Mouse (Mus musculus) lung, postnatal 25 days (tissue): ENCODE results near the gene Cuedc2.

Experiments used
- DNase-seq: peaks from one replicate; pipeline ENCODE4 v3.0.0; 2022; ENCODE audit warnings: low spot score

Gene Cuedc2

GRCm38 (mm10) chr19:46321101-46321943 is 17.2 kb downstream of the Cuedc2 start:
- no peak for DNase-seq

DNA sequence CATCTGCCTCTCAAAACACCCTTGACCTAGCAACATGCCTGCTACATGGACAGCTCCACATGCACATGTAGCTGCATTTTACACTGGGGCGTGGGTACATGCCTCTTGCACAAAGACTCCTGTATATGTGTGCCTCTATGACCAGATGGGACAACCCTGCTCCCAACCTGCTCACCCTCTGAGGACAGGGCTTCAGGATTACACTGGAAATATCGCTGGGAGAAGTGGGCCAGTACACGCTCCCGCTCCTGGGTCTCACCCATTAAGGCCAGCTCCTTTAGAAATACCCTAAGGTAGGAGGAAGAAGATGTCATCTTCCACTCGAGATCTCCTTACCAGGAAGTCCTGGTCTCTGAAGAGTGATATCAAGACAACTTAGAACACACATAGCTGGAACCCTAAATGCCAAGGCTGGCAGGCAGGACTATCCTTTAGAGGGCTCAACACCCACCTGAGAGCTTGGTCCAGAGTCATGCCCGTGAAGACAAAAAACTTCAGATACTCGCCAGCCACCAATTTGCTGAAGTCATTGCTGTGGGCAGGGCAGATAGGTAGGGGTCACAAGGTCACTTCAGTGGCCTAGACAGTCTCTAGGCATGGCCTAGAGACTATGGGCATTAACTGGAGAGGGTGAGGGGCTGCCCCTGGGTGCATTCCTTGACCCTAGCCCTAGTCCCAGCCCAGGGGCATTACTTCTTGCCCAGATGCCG is 18.3 kb downstream of the Cuedc2 start:
- DNase-seq = no peak

DNA sequence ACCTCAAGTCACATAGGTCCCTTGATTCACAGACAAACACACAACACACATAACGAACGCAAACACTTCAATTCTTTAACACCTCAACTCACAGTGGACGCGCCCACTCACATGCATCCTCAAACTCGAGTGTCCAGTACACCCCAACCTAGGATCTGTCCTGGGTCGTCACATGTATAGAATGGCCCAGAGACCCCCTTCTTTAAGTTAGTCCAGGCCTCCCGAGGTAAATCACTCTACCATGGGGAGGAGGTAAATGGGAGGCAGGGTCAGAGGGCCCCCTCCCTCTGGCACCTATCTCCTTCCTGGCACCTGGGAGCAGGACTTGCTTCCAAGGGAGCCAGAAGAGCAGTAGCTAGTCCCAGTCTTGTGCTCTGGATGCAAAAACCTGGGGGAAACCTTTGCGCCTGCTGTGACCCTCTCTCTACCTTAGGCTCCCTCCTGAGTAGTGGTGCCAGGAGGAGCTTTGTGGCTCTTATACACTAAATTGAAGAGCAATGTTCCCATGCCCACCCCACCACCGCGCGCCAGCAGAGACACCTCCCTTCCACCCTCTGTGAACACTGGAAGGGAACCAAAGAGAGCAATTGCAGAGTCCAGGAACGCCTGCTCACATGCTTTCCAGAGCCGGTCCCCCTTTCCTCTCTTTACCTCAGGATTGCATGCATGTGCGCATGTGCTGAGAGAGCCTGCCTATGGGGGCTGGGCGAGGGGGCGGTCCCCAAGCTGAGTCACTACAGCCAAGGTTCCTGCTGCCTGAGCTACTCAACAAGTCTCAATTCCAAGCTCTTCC is 19.7 kb downstream of the Cuedc2 start:
- peak; percentile 56 for DNase-seq

DNA sequence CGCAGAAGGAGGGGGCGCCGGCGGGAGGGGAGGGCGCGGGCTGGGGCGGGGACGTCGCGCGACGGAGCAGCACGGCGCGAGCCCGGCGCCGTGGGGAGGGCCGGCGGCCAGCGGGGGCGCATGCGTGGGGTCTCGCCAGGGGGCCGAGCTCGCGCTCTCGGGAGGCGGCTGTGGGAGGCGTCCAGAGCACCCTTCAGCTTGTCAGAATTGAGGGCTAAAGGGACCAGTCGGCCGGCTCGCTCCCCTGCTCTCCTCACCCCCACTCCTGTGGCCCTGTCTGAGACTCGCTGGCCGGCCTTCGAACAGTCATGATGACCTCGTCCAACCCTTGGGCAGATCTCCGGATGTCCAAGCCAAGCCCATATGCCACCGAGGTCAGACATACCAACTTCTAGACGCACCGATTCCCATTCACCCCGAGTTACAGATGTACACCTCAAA is 20.5 kb downstream of the Cuedc2 start:
- no peak for DNase-seq

DNA sequence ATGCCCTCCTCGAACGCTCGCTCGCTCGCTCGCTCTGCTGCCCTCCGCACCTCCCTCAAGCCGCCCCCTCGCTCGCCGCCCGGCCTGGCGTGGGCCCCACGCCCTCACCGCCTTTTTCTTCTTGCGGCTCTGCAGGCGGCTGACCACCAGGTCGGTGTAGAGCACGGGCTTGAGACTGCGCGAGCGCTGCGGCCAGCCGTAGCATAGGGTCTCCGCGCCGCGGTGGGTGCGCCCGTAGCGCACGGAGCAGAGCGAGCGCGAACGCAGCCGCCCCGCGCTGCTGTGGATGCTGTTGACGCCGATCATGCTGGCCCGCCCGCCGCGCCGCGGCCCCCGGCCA is 21.0 kb downstream of the Cuedc2 start:
- DNase-seq = no peak

GRCm38 (mm10) chr19:46316846-46317545 is 21.5 kb downstream of the Cuedc2 start:
- no peak for DNase-seq

DNA sequence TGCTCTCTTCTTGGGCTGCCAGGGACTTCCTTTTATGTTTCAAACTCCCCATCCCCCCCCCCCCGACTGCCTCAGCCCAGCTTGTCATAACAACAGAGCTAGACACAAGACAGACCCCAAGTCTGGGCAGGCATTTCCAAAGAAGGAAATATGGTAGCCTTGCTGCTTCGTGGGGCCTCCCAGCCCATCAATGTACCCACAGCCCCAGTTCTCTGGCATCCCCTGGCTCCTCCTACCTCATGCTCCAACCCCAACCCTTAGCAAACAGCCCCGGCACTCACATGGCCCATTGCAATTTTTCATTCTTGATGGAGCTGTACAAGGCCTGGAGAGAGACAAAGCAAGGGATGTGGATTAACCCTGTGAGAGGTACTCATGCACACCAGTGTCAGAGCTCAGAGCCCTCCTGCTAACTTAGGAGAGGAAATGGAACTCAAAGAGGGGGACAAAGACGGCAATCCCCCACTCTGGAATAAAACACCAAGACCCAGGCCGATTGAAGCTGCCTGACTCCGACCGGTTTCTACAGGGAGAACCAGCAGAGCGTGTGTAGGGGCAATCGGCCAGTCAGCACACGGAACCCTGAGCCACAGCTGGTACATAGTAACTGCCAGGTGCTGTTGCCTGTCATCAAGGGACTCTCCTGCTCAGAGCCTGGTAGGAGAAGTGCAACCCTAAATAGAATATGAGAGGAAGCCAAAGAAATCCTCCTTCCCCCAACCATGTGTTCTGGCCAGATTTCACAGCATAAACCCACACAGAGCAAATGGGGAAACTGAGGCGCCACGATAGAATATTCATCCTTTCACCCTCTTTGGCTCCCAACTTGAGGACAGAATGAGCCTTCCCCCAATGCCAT is 22.5 kb downstream of the Cuedc2 start:
- no peak for DNase-seq

DNA sequence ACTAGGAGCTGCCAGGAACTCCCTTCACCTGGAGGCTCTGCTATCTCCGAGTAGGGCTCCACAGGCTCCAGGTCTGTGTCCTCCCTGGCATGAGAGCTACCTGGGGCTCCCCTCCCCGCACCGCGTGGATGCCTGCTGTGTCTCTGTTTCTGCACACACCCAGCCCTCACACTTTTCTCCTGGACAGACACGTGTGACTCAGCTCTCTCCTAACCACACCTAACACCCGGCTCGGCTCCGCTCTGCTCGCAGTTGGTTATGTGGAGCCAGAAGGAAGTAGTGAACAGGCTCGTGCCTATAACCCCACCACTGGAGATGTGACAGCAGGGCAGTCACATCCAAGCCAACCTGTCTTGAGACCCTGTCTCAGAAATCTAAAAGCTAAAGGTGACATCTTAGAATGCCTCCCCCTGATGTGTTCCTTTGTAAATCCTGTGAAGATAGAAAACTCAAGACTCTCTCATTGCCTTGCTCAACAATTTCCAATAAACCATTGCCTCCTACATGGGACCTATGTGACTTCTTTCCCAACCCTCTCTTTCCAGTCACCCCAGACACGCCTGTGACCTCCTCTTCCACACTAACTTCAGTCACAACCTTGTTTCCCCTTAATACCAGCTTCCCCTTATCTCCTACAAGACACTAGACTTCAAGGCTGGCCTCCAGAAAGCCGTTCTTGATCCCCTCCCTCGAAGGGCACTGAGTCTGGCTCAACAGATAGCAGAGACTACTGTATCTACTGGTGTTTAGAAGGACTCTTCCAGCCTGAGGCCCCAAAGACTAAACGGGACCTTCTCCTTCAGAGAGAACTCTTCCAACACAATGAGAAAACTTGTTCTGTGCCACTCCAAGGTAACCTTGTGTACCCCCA is 23.4 kb downstream of the Cuedc2 start:
- no peak for DNase-seq

DNA sequence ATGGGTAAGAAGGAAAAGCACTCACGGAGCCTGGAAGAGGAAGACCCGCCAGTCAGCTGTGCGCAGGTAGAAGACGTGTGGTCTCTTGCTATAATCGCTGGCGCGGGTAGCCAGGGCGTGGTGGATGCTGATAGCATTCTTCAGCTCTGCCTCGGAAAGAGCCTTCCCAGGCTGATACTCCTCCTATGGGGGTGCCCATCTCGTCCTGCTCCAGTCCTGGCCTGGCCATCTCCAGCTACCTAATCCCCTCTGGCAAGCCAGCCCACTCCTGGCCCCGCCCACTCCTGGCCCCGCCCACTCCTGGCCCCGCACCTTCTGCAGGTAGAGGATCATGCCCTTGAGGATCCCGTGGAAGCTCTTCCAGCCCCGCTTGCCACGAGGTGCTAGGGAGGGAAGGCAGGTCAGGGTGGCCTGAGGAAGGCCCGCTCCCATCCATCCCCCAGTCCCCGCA is 24.3 kb downstream of the Cuedc2 start:
- DNase-seq = no peak

DNA sequence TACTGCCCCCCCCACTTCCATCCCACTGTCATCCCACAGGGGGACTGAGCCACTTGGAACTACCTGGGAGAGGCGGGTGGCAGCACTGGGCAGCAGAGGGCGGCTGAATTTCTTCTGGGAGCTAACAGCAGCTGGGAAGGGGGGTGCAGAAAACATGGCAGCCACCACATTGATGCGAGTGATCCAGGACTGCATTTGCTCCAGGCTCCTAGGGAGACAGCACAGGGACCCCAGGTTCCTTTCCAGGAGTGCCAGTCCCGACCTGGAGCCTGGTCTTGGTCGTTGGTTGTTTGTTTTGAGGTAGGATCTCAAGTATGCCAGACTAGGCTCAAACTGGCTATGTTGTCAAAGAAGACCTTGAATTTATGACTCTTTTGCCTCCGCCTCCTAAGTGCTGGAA is 24.9 kb downstream of the Cuedc2 start:
- no peak for DNase-seq

DNA sequence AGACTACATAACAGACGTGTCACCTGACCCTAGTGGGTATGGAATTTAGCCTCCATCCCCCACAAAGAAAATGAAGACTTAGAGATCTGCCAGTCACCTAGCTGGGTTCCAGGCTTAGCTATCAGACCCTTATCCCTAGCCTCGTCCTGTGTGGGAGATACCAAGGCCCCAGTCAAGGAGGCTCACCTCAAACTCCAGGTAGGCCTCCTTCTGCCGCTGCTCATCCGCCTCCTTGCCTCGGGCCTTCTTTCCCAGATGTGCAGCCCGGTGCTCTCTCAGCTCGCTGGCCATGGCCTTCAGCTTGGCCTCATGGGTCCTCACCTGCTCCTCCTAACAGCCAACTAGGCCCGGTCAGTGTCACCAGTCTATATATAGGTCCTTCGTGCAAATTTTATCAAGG is 25.4 kb downstream of the Cuedc2 start:
- DNase-seq = no peak

- DNase-seq = no peak
Measured at GRCm38 (mm10) chr19:46312566-46312965, 25.9 kb downstream of the Cuedc2 start.

DNA sequence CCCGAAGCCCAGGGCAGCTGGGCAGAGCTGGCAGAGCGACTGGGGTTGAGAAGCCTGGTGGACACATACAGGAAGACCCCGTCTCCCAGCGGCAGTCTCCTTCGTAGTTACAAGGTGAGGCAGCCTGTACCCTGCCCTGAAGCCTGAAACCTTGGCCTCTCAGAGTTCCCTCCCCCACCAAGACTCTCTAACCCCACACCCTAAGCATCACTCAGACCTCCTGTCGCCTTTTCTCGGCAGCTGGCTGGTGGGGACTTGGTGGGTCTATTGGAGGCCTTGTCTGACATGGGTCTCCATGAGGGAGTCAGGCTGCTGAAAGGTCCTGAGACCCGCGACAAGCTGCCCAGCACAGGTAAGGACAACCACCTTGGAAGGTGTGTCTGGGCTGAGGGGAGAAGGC is 27.2 kb downstream of the Cuedc2 start:
- DNase-seq = no peak

DNA sequence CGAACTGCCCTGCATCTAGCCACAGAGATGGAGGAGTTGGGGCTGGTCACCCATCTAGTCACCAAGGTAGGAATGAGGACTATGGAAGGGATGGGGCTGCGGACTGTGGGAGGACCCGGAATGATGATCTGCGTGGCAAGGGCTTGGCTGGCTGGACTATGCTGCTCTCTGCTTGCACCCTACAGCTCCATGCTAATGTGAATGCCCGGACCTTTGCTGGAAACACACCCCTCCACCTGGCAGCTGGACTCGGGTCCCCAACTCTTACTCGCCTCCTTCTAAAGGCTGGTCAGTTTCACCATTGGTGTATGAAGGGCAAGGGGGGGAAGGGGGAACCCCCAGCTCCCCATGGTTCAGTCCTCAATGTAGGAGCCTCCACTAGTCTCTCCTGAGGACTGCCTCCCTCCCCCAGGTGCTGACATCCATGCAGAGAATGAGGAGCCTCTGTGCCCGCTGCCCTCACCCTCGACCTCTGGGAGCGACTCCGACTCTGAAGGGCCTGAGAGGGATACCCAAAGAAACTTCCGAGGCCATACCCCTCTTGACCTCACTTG is 28.1 kb downstream of the Cuedc2 start:
- DNase-seq = no peak

GRCm38 (mm10) chr19:46309651-46310305 is 28.7 kb downstream of the Cuedc2 start:
- no peak for DNase-seq

- peak; percentile 84 for DNase-seq
Measured at GRCm38 (mm10) chr19:46308706-46309435, 29.6 kb downstream of the Cuedc2 start.

- no peak for DNase-seq
Measured at GRCm38 (mm10) chr19:46308303-46308702, 30.2 kb downstream of the Cuedc2 start.

- DNase-seq = no peak
Measured at GRCm38 (mm10) chr19:46307781-46308180, 30.7 kb downstream of the Cuedc2 start.
